Mouse (Mus musculus): Measurements from ENCODE around the gene Galr3.

GRCm38 (mm10) chr15:79060887-79061565, 19.3 kb downstream of the Galr3 start:
- TF ChIP-seq GATA1 (IDR thresholded peaks at IDR 0.05; ENCODE audit: borderline replicate concordance, low read length) (no peak), FLI1 (IDR thresholded peaks at IDR 0.05; ENCODE audit: low read length) (no peak)

All from megakaryocyte, embryonic 14.5 days (primary cell).